Mouse (Mus musculus): Measurements from ENCODE around the gene Tnfrsf11a.

DNA sequence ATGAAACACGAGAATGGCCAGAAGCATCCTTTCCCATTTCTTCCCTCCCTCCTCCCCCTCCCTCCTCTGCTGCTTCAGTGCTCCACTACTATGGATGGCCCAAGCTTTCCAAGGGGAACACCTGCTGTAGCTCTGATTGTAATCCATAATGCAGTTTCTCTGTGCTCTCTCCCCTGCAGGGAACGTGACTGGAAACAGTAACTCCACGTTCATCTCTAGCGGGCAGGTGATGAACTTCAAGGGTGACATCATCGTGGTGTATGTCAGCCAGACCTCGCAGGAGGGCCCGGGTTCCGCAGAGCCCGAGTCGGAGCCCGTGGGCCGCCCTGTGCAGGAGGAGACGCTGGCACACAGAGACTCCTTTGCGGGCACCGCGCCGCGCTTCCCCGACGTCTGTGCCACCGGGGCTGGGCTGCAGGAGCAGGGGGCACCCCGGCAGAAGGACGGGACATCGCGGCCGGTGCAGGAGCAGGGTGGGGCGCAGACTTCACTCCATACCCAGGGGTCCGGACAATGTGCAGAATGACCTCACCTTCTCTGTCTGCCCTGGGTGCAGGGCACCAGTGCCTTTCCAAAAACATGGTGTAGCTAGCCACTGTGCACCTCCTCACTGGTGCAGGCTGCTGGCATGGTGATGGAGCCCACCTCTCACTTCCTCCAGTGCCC is 64.0 kb downstream of the Tnfrsf11a start:
- TF ChIP-seq CTCF (IDR thresholded peaks at IDR 0.05; ENCODE audit: extremely low read depth, insufficient read depth, insufficient read length, insufficient replicate concordance) (no peak), POLR2A (IDR thresholded peaks at IDR 0.05; ENCODE audit: low read depth, low read length) (no peak)
